Mouse (Mus musculus): ENCODE measurements around the gene Amt.

GRCm38 (mm10) chr9:108275331-108275659 is 21.4 kb upstream of the Amt start:
- TF ChIP-seq POLR2A (IDR thresholded peaks at IDR 0.05; ENCODE audit: low read depth, low read length): no peak
- TF ChIP-seq CTCF (IDR thresholded peaks at IDR 0.05; ENCODE audit: borderline replicate concordance, insufficient read depth, low read length): no peak

All from embryonic fibroblast, embryonic 13.5 days (primary cell).